Mouse (Mus musculus) left cerebral cortex, postnatal 25 days (tissue): ENCODE measurements around the gene Slc12a7. TPM values are rescaled to one million over a fixed set of nuclear protein-coding genes. Genes with fewer than 3 reads are reported as not detected.
A peak's percentile ranks its signal among the peaks of the same experiment; 100 is the strongest.

Source experiments
- DNase-seq, 2 experiments: peaks; one replicate each; pipeline ENCODE4 v3.0.0; 2022; ENCODE audit warnings: low spot score in 2 of 2, mixed read lengths in 1 of 2
- intact Hi-C: fragments of 180-260 bp; cut with DNase I; formaldehyde crosslinking; loops from one replicate; pipeline ENCODE4 v1.15.1; 2025
- total RNA-seq, 2 experiments: library from RNA; stranded (reverse); gene quantifications; 2 replicates each; pipeline ENCODE4 v1.2.3; 2021

Gene Slc12a7
- total RNA-seq, 2 experiments from 2014 or later: 3.6 to 6.8 TPM

DNA sequence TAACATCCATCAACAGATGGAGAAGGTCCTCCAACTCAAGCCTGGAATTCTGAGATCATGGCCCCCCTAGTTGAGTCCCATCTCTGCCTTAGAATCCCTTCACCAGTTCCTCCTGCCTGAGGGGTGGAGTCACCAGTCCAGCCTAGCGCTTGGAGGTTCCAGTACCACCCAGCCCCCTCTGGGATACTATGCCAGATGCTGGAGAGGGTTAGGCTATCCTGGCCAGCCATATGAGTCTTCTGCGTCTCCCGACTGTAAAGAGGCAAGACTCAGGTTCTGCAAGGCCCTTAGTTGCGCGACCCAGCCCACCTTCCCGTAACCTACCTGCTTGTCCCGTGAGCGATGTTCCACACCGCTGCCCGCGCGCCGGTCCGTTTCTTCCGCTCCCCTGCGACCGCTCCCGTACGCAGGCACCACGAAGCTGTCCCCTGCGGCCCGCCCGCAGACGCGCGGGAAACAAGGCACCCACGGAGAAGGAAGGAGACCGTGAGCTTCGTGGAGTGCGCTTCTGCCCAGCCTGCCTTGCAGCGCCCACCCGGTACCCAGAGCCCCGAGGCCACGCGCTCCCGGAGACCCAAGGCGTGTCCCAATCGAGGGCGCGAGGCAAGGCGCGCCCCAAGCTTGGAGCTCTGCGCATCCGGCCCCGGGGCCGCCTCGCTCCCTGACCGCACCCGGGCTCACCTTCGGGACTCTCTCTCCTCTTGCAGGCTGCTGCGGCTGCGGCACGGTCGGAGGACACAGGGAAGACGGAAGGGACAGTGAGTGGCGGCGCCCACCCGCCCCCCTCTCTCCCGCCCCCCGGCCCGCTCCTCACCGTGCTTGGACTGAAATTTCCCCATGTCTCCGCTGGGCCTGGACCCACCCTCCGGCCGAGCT is 113.9 kb downstream of the Slc12a7 start:
- intact Hi-C loops: no loop called here
- DNase-seq: no peak

DNA sequence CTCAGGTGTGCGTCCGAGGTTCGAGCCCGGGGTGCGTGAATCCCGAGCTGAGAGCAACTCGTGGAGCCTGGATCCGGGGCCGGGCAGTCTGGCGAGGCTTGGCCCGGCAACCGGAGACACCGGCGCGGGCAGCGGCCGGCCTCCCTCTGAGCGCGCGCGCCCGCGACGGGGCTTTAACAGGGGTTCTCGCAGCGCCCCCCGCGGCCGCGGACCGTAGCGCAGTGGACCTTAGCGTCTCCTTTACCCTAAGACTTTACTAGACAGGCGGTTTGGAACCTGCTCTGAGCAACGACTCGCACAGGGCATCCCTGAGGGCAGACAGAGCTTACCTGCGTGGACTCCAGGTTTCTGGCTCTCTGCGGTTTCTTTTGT is 114.6 kb downstream of the Slc12a7 start, which contains the start of gene Nkd2:
Gene Nkd2 (minus strand): TSS at position 167 of the 372 bp plus-strand sequence.
- peak; percentile 63 to 71 for DNase-seq
- intact Hi-C loops: no loop called here

Other genes starting within 250 kb of the Slc12a7 start
- under 1 TPM; 0.16 TPM for gene Slc6a3, start 196.3 kb upstream of the Slc12a7 start, total RNA-seq
- 100 to 1,000 TPM; 125 to 128 TPM for gene Clptm1l, start 129.1 kb upstream of the Slc12a7 start, total RNA-seq
- 1 to 10 TPM; 2.2 to 2.3 TPM for gene Tert, start 106.2 kb upstream of the Slc12a7 start, total RNA-seq
- not detected for gene Slc6a18, start 55.1 kb upstream of the Slc12a7 start, total RNA-seq
- gene Slc6a19, start 28.2 kb upstream of the Slc12a7 start, total RNA-seq: under 1 TPM in 1 of 2 experiments, not detected in 1; 0.18 TPM
- 1 to 10 TPM; 2.2 to 2.6 TPM for gene Nkd2, start 114.5 kb downstream of the Slc12a7 start, total RNA-seq
- 1 to 10 TPM in 1 of 2 experiments, under 1 TPM in 1; 0.82 to 1.1 TPM for gene Trip13, start 204.7 kb downstream of the Slc12a7 start, total RNA-seq
- gene Brd9, start 204.7 kb downstream of the Slc12a7 start, total RNA-seq: 10 to 100 TPM; 72.0 to 82.5 TPM
- not detected for gene Zdhhc11, start 230.8 kb downstream of the Slc12a7 start, total RNA-seq